Mouse (Mus musculus): ENCODE results near the gene Ifnk. TPM values are rescaled to one million over a fixed set of nuclear protein-coding genes. Genes with fewer than 3 reads are reported as not detected.

Gene Ifnk
- polyA plus RNA-seq, 1 experiment from 2014 or later, result 0.36 TPM

- H3K9ac ChIP-seq (replicated peaks; ENCODE audit: low read length), result no peak overlapping the region
- ATAC-seq (replicated peaks; ENCODE audit: insufficient number of reproducible peaks, low FRiP score, low TSS enrichment, low read depth), result no peak
- WGBS, result 80% methylated on average over 2 of the region's 2 CpGs
Observed at GRCm38 (mm10) chr4:35175566-35175965, 23.7 kb downstream of the Ifnk start.

DNA sequence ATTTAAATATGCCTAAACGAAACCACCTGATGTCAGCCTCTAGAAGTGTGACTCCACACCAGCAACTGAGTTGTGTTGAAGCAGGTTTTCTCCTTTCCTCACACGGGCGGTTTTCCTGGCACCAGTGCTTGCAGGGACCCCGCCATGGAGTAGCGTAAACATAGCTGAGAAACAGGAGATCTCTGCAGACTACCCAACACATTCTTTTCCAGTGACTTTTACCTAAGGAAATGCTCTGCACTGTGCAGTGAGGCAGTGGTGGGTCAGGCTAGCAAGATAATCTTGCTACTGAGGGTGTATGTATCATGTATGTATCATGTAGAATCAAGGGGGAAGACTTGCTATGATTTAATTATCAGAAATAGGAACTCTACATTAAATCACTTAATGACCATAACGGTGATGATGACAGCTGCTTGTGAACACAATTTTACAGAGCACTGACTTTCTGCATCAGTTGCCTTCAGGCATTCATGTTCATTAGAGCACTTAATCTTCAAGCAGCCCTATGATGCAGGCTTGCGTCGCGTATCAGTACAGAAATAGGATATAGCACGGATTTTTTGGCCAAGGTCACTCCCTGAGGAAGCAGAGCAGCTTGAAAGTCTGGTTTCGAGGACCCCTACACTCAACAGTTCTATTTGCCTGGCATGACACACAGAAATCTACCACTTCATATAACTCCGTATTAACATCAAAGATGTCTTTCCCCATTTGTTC is 26.2 kb downstream of the Ifnk start:
- H3K27me3 ChIP-seq (ENCODE audit: control insufficient read depth, insufficient read depth, low read length), result no peaks in the 10 kb centered on the region
- H3K4me1 ChIP-seq (ENCODE audit: control insufficient read depth, insufficient read depth, low read length), result no peaks in the 10 kb centered on the region
- WGBS, result 76% methylated on average over 12 of the region's 12 CpGs
- H3K9me3 ChIP-seq (replicated peaks; ENCODE audit: control insufficient read depth, low read length), result no peaks in the 10 kb centered on the region
- no peak overlapping the region for H3K27ac ChIP-seq (replicated peaks; ENCODE audit: low read depth, low read length)
- H3K4me3 ChIP-seq (ENCODE audit: low read depth, low read length), result no peak overlapping the region
- no peak for DNase-seq (ENCODE audit: low spot score)
- H3K36me3 ChIP-seq (replicated peaks; ENCODE audit: control insufficient read depth, insufficient read depth, low read depth, low read length), result no peaks in the 10 kb centered on the region
- no peak overlapping the region for H3K9ac ChIP-seq (replicated peaks; ENCODE audit: low read length)
- no peak overlapping the region for H3K4me2 ChIP-seq (ENCODE audit: low read depth, low read length)
- no peak for ATAC-seq (replicated peaks; ENCODE audit: insufficient number of reproducible peaks, low FRiP score, low TSS enrichment, low read depth)

More at GRCm38 (mm10) chr4:35175566-35175965, 23.7 kb downstream of the Ifnk start:
- no peaks in the 10 kb centered on the region for H3K4me1 ChIP-seq (ENCODE audit: control insufficient read depth, insufficient read depth, low read length)
- no peaks in the 10 kb centered on the region for H3K9me3 ChIP-seq (replicated peaks; ENCODE audit: control insufficient read depth, low read length)
- H3K27me3 ChIP-seq (ENCODE audit: control insufficient read depth, insufficient read depth, low read length), result no peaks in the 10 kb centered on the region
- H3K4me3 ChIP-seq (ENCODE audit: low read depth, low read length), result no peak overlapping the region
- H3K27ac ChIP-seq (replicated peaks; ENCODE audit: low read depth, low read length), result no peak overlapping the region
- no peak for DNase-seq (ENCODE audit: low spot score)
- no peaks in the 10 kb centered on the region for H3K36me3 ChIP-seq (replicated peaks; ENCODE audit: control insufficient read depth, insufficient read depth, low read depth, low read length)
- no peak overlapping the region for H3K4me2 ChIP-seq (ENCODE audit: low read depth, low read length)

GRCm38 (mm10) chr4:35187617-35188326 is 35.9 kb downstream of the Ifnk start:
- Histone ChIP-seq H3K36me3 (replicated peaks; ENCODE audit: control insufficient read depth, insufficient read depth, low read depth, low read length) (no peaks in the 10 kb centered on the region), H3K9ac (replicated peaks; ENCODE audit: low read length) (no peak overlapping the region), H3K27me3 (ENCODE audit: control insufficient read depth, insufficient read depth, low read length) (no peaks in the 10 kb centered on the region), H3K9me3 (replicated peaks; ENCODE audit: control insufficient read depth, low read length) (no peaks in the 10 kb centered on the region), H3K27ac (replicated peaks; ENCODE audit: low read depth, low read length) (no peak overlapping the region), H3K4me1 (ENCODE audit: control insufficient read depth, insufficient read depth, low read length) (no peaks in the 10 kb centered on the region), H3K4me3 (ENCODE audit: low read depth, low read length) (no peak overlapping the region), H3K4me2 (ENCODE audit: low read depth, low read length) (no peak overlapping the region)
- ATAC-seq (replicated peaks; ENCODE audit: insufficient number of reproducible peaks, low FRiP score, low TSS enrichment, low read depth) (no peak), DNase-seq (ENCODE audit: low spot score) (no peak)
- 89% methylated on average over 8 of the region's 8 CpGs for WGBS

DNA sequence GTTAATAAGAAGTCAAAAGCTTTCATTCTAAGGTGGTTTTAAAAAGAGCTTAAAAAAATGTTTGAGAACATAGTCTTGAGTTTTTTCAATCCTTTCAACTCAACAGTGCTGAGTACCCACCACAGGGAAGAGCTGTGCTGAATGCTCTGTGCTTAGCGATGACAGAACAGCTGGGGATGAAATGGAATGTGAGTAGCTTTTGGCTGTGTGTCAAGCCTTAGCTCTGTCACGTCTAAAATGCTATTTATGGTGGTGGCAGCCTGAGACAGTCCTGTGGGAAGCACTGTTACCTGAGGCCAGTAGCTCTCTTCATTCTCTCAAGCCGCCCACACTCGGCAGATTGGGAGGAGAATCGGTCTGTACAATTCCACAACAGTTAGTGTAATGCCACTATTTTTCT is 37.9 kb downstream of the Ifnk start:
- DNase-seq (ENCODE audit: low spot score), result no peak
- H3K27me3 ChIP-seq (ENCODE audit: control insufficient read depth, insufficient read depth, low read length), result no peaks in the 10 kb centered on the region
- no peak overlapping the region for H3K27ac ChIP-seq (replicated peaks; ENCODE audit: low read depth, low read length)
- H3K4me1 ChIP-seq (ENCODE audit: control insufficient read depth, insufficient read depth, low read length), result no peaks in the 10 kb centered on the region
- no peaks in the 10 kb centered on the region for H3K9me3 ChIP-seq (replicated peaks; ENCODE audit: control insufficient read depth, low read length)
- ATAC-seq (replicated peaks; ENCODE audit: insufficient number of reproducible peaks, low FRiP score, low TSS enrichment, low read depth), result no peak
- H3K4me3 ChIP-seq (ENCODE audit: low read depth, low read length), result no peak overlapping the region
- H3K36me3 ChIP-seq (replicated peaks; ENCODE audit: control insufficient read depth, insufficient read depth, low read depth, low read length), result no peaks in the 10 kb centered on the region
- H3K4me2 ChIP-seq (ENCODE audit: low read depth, low read length), result no peak overlapping the region
- WGBS, result 81% methylated on average over 5 of the region's 5 CpGs
- H3K9ac ChIP-seq (replicated peaks; ENCODE audit: low read length), result no peak overlapping the region

DNA sequence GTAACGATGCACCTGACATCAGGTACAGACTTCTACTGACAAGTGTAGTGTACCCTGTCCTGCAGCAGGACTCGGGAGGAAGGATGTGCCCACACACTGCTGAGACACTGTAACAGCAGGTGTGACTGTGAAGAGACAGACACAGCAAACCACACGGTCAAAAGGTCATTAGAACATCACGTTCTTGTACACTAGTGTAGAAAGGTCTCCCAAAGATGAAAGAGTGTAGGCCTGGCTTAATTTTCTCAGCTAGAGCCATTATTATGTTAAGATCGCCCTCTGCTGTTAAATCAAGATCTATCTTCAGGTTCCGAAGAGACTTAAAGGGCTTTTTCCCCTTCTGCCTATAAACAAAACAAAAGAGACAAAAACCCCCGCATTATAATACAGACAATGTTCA is 40.9 kb downstream of the Ifnk start:
- Histone ChIP-seq H3K4me2 (ENCODE audit: low read depth, low read length) (no peak overlapping the region), H3K9me3 (replicated peaks; ENCODE audit: control insufficient read depth, low read length) (no peaks in the 10 kb centered on the region), H3K27me3 (ENCODE audit: control insufficient read depth, insufficient read depth, low read length) (no peaks in the 10 kb centered on the region), H3K4me1 (ENCODE audit: control insufficient read depth, insufficient read depth, low read length) (no peaks in the 10 kb centered on the region), H3K4me3 (ENCODE audit: low read depth, low read length) (no peak overlapping the region), H3K9ac (replicated peaks; ENCODE audit: low read length) (no peak overlapping the region), H3K27ac (replicated peaks; ENCODE audit: low read depth, low read length) (no peak overlapping the region), H3K36me3 (replicated peaks; ENCODE audit: control insufficient read depth, insufficient read depth, low read depth, low read length) (no peaks in the 10 kb centered on the region)
- ATAC-seq (replicated peaks; ENCODE audit: insufficient number of reproducible peaks, low FRiP score, low TSS enrichment, low read depth) (no peak), DNase-seq (ENCODE audit: low spot score) (peak; percentile 62)
- WGBS, result 44% methylated on average over 7 of the region's 7 CpGs

- H3K27me3 ChIP-seq (ENCODE audit: control insufficient read depth, insufficient read depth, low read length), result no peaks in the 10 kb centered on the region
- WGBS, result 95% methylated on average over 5 of the region's 5 CpGs
- H3K9ac ChIP-seq (replicated peaks; ENCODE audit: low read length), result no peak overlapping the region
- H3K4me1 ChIP-seq (ENCODE audit: control insufficient read depth, insufficient read depth, low read length), result no peaks in the 10 kb centered on the region
- no peaks in the 10 kb centered on the region for H3K36me3 ChIP-seq (replicated peaks; ENCODE audit: control insufficient read depth, insufficient read depth, low read depth, low read length)
- no peak overlapping the region for H3K4me2 ChIP-seq (ENCODE audit: low read depth, low read length)
- DNase-seq (ENCODE audit: low spot score) (no peak), ATAC-seq (replicated peaks; ENCODE audit: insufficient number of reproducible peaks, low FRiP score, low TSS enrichment, low read depth) (no peak)
- H3K4me3 ChIP-seq (ENCODE audit: low read depth, low read length), result no peak overlapping the region
- H3K9me3 ChIP-seq (replicated peaks; ENCODE audit: control insufficient read depth, low read length), result no peaks in the 10 kb centered on the region
- H3K27ac ChIP-seq (replicated peaks; ENCODE audit: low read depth, low read length), result no peak overlapping the region
Observed at GRCm38 (mm10) chr4:35201700-35202099, 49.8 kb downstream of the Ifnk start.

Other genes starting within 250 kb of the Ifnk start
- 11.9 and 12.3 TPM in 2 replicates for gene Mob3b, start 5.4 kb downstream of the Ifnk start, polyA plus RNA-seq (2014; fragmentation: Nextera tagmentation; extraction: Ambion mirVana)
- 18.3 and 21.6 TPM in 2 replicates for gene C9orf72, start 74.1 kb downstream of the Ifnk start, polyA plus RNA-seq (2014; fragmentation: Nextera tagmentation; extraction: Ambion mirVana)

All from embryonic facial prominence, embryonic 11.5 days (tissue).